Mouse (Mus musculus) gastrocnemius, postnatal 14 days (tissue): ENCODE data around the gene Rusc2. TPM values are rescaled to one million over a fixed set of nuclear protein-coding genes. Genes with fewer than 3 reads are reported as not detected.

ENCODE experiments used
- DNase-seq: peaks from one replicate; pipeline ENCODE4 v3.0.0; 2021; ENCODE audit warnings: mixed read lengths
- intact Hi-C: fragments of 180-260 bp; cut with DNase I; formaldehyde crosslinking; loops from one replicate; pipeline ENCODE4 v1.15.1; 2025; ENCODE audit warnings: low total_unique reads
- long read RNA-seq, 2 experiments: library from polyadenylated mRNA; stranded (forward); transcript quantifications; one replicate each; pipeline ENCODE4 v2.0.0; 2021
- total RNA-seq, 2 experiments: library from RNA; stranded (reverse); gene quantifications; 2 replicates each; pipeline ENCODE4 v1.2.3; 2021

Gene Rusc2
- 10 to 100 TPM; 19.6 to 20.6 TPM for total RNA-seq
- long read RNA-seq, experiment 1, full-length matches to known transcripts: 3 of 21 reads
- long read RNA-seq, experiment 1, partial matches to known transcripts: 10 of 21 reads
- long read RNA-seq, experiment 1, other reads (novel, unspliced or antisense): 8 of 21 reads
- long read RNA-seq, experiment 2, full-length matches to known transcripts: 11 of 41 reads
- long read RNA-seq, experiment 2, partial matches to known transcripts: 23 of 41 reads
- long read RNA-seq, experiment 2, other reads (novel, unspliced or antisense): 7 of 41 reads

GRCm38 (mm10) chr4:43381408-43382154 is at the start of gene Rusc2:
TSS of gene Rusc2 (plus strand) at chr4:43381979.
- intact Hi-C loops: loop anchor here (5.0 kb wide), 1 partner anchor 41 kb away; no protein-coding TSS in a partner anchor
- peak; percentile 91 for DNase-seq

- intact Hi-C loops: no loop called here
Observed at GRCm38 (mm10) chr4:43334771-43335170, 47.0 kb upstream of the Rusc2 start.

GRCm38 (mm10) chr4:43336176-43336575 is 45.6 kb upstream of the Rusc2 start:
- DNase-seq: no peak
- intact Hi-C loops: no loop called here

More at GRCm38 (mm10) chr4:43334771-43335170, 47.0 kb upstream of the Rusc2 start:
- DNase-seq: no peak

GRCm38 (mm10) chr4:43340096-43340804 is 41.5 kb upstream of the Rusc2 start:
- DNase-seq: no peak
- intact Hi-C loops: no loop called here

GRCm38 (mm10) chr4:43341276-43341891 is 40.4 kb upstream of the Rusc2 start:
- intact Hi-C loops: no loop called here
- no peak for DNase-seq

- intact Hi-C loops: no loop called here
- DNase-seq: no peak
Observed at GRCm38 (mm10) chr4:43342443-43342842, 39.3 kb upstream of the Rusc2 start.

GRCm38 (mm10) chr4:43344932-43345331 is 36.8 kb upstream of the Rusc2 start:
- intact Hi-C loops: no loop called here
- DNase-seq: no peak

GRCm38 (mm10) chr4:43349206-43349605 is 32.6 kb upstream of the Rusc2 start:
- DNase-seq: no peak
- intact Hi-C loops: no loop called here

GRCm38 (mm10) chr4:43350038-43350560 is 31.7 kb upstream of the Rusc2 start:
- no peak for DNase-seq
- intact Hi-C loops: no loop called here

GRCm38 (mm10) chr4:43353662-43354061 is 28.1 kb upstream of the Rusc2 start:
- no peak for DNase-seq
- intact Hi-C loops: no loop called here

- intact Hi-C loops: no loop called here
- no peak for DNase-seq
Observed at GRCm38 (mm10) chr4:43364914-43365560, 16.7 kb upstream of the Rusc2 start.

GRCm38 (mm10) chr4:43367295-43367694 is 14.5 kb upstream of the Rusc2 start:
- intact Hi-C loops: no loop called here

GRCm38 (mm10) chr4:43367787-43368186 is 14.0 kb upstream of the Rusc2 start:
- intact Hi-C loops: no loop called here
- no peak for DNase-seq

More at GRCm38 (mm10) chr4:43367295-43367694, 14.5 kb upstream of the Rusc2 start:
- DNase-seq: no peak

- no peak for DNase-seq
- intact Hi-C loops: no loop called here
Observed at GRCm38 (mm10) chr4:43371406-43371805, 10.4 kb upstream of the Rusc2 start.

- no peak for DNase-seq
- intact Hi-C loops: no loop called here
Observed at GRCm38 (mm10) chr4:43372155-43372554, 9.6 kb upstream of the Rusc2 start.

- DNase-seq: no peak
- intact Hi-C loops: no loop called here
Observed at GRCm38 (mm10) chr4:43374266-43374665, 7.5 kb upstream of the Rusc2 start.

GRCm38 (mm10) chr4:43379601-43380000 is 2.2 kb upstream of the Rusc2 start:
- intact Hi-C loops: no loop called here

GRCm38 (mm10) chr4:43380951-43381350 is 828 bp upstream of the Rusc2 start:
- no peak for DNase-seq
- intact Hi-C loops: loop anchor here (5.0 kb wide), 1 partner anchor 41 kb away; no protein-coding TSS in a partner anchor

More at GRCm38 (mm10) chr4:43379601-43380000, 2.2 kb upstream of the Rusc2 start:
- DNase-seq: no peak
